Mouse (Mus musculus): ENCODE data around the gene Cwf19l1. TPM values are rescaled to one million over a fixed set of nuclear protein-coding genes. Genes with fewer than 3 reads are reported as not detected.

Gene Cwf19l1
- polyA plus RNA-seq, 1 experiment from 2014 or later, result 42.1 TPM

Other genes starting within 250 kb of the Cwf19l1 start
- gene Dnmbp, start 195.7 kb downstream of the Cwf19l1 start, polyA plus RNA-seq (2016; fragmentation: Nextera tagmentation; extraction: Ambion mirVana), result 20.5 and 22.9 TPM in 2 replicates
- gene Cpn1, start 149.3 kb downstream of the Cwf19l1 start, polyA plus RNA-seq (2016; fragmentation: Nextera tagmentation; extraction: Ambion mirVana), result not detected in 2 replicates
- not detected in 2 replicates for gene Cyp2c23, start 106.7 kb downstream of the Cwf19l1 start, polyA plus RNA-seq (2016; fragmentation: Nextera tagmentation; extraction: Ambion mirVana)
- 28.8 and 32.4 TPM in 2 replicates for gene Erlin1, start 66.1 kb downstream of the Cwf19l1 start, polyA plus RNA-seq (2016; fragmentation: Nextera tagmentation; extraction: Ambion mirVana)
- 53.5 and 54.2 TPM in 2 replicates for gene Chuk, start 28.4 kb downstream of the Cwf19l1 start, polyA plus RNA-seq (2016; fragmentation: Nextera tagmentation; extraction: Ambion mirVana)
- gene Bloc1s2, start 10.6 kb upstream of the Cwf19l1 start, polyA plus RNA-seq (2016; fragmentation: Nextera tagmentation; extraction: Ambion mirVana), result 95.5 and 96.2 TPM in 2 replicates
- gene Pkd2l1, start 56.6 kb upstream of the Cwf19l1 start, polyA plus RNA-seq (2016; fragmentation: Nextera tagmentation; extraction: Ambion mirVana), result 0.09 TPM in 1 of 2 replicates, not detected in the other
- gene Scd3, start 67.4 kb upstream of the Cwf19l1 start, polyA plus RNA-seq (2016; fragmentation: Nextera tagmentation; extraction: Ambion mirVana), result 0.35 and 0.36 TPM in 2 replicates
- 294 and 311 TPM in 2 replicates for gene Scd2, start 157.8 kb upstream of the Cwf19l1 start, polyA plus RNA-seq (2016; fragmentation: Nextera tagmentation; extraction: Ambion mirVana)
- gene Scd4, start 197.2 kb upstream of the Cwf19l1 start, polyA plus RNA-seq (2016; fragmentation: Nextera tagmentation; extraction: Ambion mirVana), result 0.09 TPM in 2 replicates

Data from embryonic facial prominence, embryonic 12.5 days (tissue).